Mouse (Mus musculus): ENCODE data around the gene Spata17.

Gene Spata17

DNA sequence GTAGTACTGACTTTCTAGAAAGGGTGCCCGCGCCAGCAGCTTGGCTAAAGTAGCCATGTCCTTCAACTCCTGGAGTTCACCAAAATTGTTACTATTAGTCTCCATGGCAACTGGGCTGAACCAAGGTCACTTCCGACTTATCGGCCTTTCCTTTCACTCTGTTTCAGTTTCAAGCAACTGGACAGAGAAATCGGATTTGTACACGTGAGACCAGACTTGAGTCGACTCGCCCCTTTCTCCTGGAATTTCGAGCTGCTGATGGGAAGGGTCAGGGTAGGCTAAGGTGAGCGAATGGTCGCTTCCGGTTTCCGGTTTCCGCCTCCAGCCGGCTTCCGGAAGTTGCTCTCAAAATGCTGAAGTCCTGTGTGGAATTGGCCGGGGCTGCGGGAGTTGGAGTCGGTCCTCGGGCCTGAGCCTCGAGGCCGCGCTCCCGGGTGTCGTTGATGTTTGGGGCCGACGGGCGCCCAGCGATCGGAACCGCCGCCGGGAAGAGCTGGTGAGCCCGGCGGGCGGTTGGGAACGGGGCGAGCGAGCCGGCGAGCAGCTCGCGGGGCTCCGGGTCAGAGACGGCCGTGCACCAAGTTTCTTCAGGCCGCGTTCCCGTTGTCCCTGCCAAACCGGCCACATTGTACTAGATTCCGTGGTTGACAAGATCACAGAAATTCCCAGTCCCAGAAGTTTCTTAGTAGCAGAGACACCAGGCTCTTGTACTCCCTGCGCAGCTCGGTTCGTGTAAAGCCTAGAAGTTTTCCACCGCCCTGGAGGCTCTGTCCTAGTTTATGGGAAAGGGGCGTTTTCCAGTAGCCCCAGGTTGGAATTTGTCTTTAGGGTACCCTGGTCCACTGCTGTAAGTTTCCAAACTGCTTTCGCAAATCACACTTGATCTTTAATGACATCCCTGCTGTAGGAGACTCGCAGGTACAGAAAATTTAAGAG lies at the start of gene Spata17, which contains the start of gene Gpatch2:
Gene Spata17 (minus strand): TSS at position 285 of the 936 bp plus-strand sequence.
Gene Gpatch2 (plus strand): TSS at position 328 of the 936 bp plus-strand sequence.
- in situ Hi-C loops (cut with MboI; ENCODE audit: unreplicated experiment in 2 of 2): loop anchor here in 1 of 2 experiments (25.0 kb wide), 2 partner anchors 503 to 1803 kb away; partner anchors contain the start of gene Tgfb2

DNA sequence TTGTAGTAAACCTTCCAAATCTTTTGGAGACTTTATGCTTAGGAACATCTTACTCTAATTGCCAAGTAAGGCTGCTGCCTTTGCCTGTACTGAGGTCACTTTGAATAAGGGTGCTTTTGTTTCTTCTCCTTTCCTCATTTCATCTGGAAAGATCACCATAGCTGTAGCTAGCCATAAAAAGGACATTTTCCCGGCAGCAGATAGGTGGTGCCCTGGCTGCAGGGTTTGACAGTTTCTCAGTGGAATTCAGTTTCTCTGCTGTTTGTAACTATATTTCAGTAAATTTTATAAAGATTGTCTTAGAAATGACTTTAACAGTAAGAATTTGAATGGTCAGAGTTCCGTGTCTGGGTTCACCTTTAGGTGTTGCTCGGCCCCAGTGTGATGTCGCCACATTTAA lies 43.5 kb upstream of the Spata17 start:
- in situ Hi-C loops (cut with MboI; ENCODE audit: unreplicated experiment in 2 of 2): no loop called here

DNA sequence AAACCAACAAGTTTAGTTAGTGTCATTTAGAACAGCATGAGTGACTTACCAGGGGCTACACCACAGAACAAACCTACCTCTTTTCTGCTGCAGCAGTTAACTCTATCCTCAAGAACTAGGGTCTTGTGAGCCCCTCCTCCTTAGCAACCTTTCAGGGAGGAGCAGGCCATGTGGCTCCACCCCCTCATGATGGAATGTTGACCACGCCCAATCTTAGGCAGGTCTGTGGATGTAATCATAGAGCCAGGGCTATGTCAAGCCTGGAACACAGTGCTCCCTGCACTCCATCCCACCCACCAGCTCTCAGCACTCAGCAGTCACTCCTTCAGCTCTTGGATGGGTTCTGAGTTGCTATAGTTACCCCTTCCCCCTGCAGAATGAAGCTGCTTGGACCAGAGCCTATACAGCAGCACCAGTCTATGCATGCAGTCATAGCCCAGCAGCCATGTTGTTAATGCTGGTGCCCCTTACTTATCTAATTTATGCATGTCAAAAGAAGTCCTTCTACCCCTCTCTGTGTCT lies 35.5 kb upstream of the Spata17 start:
- in situ Hi-C loops (cut with MboI; ENCODE audit: unreplicated experiment in 2 of 2): no loop called here

- in situ Hi-C loops (cut with MboI; ENCODE audit: unreplicated experiment in 2 of 2): loop anchor here in 1 of 2 experiments (25.0 kb wide), 1 partner anchor 482 kb away; no protein-coding TSS in a partner anchor
Measured at GRCm38 (mm10) chr1:187244734-187245133, 29.5 kb upstream of the Spata17 start.

DNA sequence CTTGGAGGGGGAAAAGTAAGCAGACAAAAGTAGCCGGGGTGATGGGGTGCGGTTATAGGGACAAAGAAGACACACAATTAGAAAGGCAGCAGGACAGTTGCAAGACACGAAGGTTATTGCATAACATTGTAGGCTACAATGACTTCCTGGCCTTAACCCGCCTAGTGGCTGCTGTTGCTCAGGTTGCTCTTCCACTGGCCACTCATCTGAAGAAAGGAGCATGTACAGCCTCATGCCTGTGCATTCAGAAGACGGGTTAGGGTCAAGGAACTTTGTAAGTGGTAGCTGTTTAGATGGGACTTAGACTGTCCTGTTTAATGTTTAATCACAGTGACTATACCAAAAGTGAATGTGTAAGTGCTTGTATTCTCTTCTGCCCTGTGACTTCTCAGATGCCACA lies 26.1 kb upstream of the Spata17 start:
- in situ Hi-C loops (cut with MboI; ENCODE audit: unreplicated experiment in 2 of 2): loop anchor here in 1 of 2 experiments (25.0 kb wide), 1 partner anchor 479 kb away; no protein-coding TSS in a partner anchor

DNA sequence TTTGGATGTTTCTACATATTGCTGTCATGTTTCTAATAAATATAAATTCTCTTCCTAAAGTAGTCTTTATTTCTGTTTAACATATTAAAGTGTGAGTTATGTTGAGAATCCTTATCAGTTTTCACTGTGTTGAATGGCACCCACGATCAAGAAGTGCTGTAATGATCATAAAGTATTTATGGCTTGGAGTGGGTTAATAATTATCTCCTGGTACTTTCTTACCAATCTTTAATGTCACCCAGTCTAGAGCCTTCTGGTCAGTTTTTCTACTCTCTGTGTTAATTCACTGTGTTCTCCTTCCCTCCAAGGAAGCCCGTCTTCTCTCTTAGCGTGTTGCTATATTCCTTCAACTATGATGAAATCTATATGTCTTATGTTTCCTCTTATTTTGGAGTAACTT lies 25.0 kb upstream of the Spata17 start:
- in situ Hi-C loops (cut with MboI; ENCODE audit: unreplicated experiment in 2 of 2): loop anchor here in 1 of 2 experiments (25.0 kb wide), 1 partner anchor 478 kb away; no protein-coding TSS in a partner anchor

GRCm38 (mm10) chr1:187238061-187238460 lies 22.8 kb upstream of the Spata17 start:
- in situ Hi-C loops (cut with MboI; ENCODE audit: unreplicated experiment in 2 of 2): loop anchor here in 1 of 2 experiments (25.0 kb wide), 1 partner anchor 476 kb away; no protein-coding TSS in a partner anchor

GRCm38 (mm10) chr1:187236296-187236695 lies 21.0 kb upstream of the Spata17 start:
- in situ Hi-C loops (cut with MboI; ENCODE audit: unreplicated experiment in 2 of 2): loop anchor here in 1 of 2 experiments (25.0 kb wide), 1 partner anchor 474 kb away; no protein-coding TSS in a partner anchor

GRCm38 (mm10) chr1:187235161-187235560 lies 19.9 kb upstream of the Spata17 start:
- in situ Hi-C loops (cut with MboI; ENCODE audit: unreplicated experiment in 2 of 2): loop anchor here in 1 of 2 experiments (25.0 kb wide), 1 partner anchor 473 kb away; no protein-coding TSS in a partner anchor

DNA sequence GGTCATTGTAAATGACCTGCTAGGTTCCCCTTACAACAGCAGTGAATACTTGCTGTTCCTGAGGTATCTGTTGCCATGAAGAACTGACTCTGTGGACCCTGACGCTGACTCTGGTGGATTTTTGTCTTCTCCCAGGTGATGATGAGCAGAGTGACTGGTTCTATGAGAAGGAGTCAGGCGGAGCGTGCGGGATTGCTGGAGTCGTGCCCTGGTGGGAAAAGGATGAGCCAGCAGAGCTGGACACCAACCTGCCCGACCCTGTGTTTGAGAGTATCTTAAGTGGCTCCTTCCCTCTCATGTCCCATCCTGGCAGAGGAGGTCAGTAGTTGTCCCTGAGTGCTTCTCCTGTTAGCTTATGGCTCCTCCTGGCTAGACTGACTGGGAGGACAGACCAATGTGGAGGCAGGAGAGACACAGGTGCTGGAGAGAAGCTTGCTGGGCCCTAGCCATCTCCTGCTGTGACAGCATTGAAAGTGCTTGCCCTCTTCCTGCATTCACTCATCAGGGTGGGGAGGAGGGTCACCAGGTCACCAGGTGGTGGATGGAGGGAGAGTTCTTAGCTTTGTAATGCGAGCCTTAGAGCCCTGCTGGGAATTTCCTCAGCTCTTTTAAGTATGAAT lies 17.8 kb upstream of the Spata17 start:
- in situ Hi-C loops (cut with MboI; ENCODE audit: unreplicated experiment in 2 of 2): loop anchor here in 1 of 2 experiments (25.0 kb wide), 1 partner anchor 471 kb away; no protein-coding TSS in a partner anchor

DNA sequence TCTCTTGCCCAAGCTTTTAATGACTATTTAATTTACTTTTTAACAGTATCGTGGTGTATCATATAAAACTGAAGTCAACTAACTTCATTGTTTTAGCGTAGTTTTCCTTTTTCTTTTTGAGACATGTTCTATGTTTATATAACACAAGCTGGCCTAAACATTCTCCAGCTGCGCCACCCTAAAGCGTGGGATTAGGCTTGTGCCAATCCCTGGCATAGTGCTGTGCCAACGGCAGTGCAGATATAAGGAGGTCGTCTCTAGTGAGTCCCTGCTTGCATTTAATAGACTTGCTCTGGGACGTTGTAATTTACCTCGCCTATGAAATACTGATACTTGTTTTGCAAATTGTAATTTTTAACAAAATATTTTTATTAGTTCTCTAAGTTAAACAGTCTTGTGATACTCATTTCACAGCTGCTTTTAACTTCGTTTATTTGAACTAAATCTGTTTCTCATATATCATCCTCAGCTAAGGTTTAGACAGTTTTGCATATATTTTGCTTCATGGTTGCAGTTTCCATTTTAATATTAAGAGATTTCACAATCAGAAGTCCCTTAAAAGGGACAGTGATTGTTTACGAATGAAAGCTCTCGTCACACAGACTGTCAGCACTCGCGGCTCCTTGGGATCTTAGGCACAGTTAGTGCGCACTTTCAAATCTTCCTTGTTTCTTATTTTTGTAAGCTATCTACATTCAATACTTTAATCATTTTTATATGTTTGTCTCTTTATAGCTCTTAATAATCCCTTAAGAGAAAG lies 17.1 kb upstream of the Spata17 start:
- in situ Hi-C loops (cut with MboI; ENCODE audit: unreplicated experiment in 2 of 2): loop anchor here in 1 of 2 experiments (25.0 kb wide), 1 partner anchor 470 kb away; no protein-coding TSS in a partner anchor

DNA sequence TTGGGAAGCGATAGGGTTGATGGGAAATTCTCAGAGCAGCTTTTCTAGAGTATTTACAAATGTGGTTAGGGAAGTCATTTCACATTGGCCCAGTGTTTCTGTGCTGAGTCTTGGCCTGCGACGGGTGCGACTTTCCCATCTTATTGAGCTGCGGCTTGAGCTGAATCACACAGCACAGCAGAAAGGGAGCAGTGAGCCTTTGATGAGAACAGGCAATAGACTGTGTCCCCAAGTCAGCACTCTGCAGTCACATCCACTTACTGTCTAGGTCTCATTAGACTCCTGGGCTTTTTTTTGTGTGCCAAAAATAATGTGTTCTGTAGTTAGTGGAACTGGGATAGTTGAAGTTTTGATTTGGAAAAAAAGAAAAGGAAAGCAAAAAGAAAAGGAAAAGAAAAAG lies 15.0 kb upstream of the Spata17 start:
- in situ Hi-C loops (cut with MboI; ENCODE audit: unreplicated experiment in 2 of 2): loop anchor here in 1 of 2 experiments (25.0 kb wide), 1 partner anchor 468 kb away; no protein-coding TSS in a partner anchor

DNA sequence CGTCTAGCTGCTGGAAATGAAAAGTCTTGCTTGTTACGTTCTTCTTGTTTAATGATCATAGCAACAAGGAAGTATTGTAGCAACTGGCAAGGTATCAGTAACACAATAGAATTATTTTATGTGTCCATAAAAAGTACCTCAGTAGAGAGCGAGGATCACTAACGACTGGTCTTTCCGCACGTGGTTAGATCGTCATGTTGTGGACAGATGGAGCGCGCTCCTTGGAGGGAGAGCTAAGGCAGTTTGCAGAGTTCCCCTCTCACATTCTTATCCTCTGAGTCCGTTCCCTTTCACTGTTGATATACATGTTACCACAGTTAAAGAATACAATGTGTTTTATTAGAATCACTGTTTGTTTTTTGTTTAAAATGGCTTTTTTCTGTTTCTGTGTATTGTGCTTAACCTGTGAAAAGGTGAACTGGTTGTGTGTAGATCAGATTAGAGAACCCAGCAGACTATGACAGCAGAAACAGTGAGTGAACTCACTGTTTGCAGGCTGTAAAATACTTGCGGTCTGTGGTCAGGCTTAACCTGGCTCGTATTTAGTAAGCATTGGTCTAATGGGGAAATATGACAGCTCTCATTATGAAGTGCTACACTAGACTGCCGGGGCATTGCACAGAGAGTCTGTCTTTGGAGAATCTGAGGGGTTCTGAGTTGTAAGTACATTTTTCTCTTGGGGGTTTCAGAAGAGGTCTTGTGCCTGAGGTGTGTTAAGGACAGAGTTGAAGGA lies 13.3 kb upstream of the Spata17 start:
- in situ Hi-C loops (cut with MboI; ENCODE audit: unreplicated experiment in 2 of 2): loop anchor here in 1 of 2 experiments (25.0 kb wide), 1 partner anchor 466 kb away; no protein-coding TSS in a partner anchor

GRCm38 (mm10) chr1:187226328-187227025 lies 11.2 kb upstream of the Spata17 start:
- in situ Hi-C loops (cut with MboI; ENCODE audit: unreplicated experiment in 2 of 2): loop anchor here in 1 of 2 experiments (25.0 kb wide), 1 partner anchor 464 kb away; no protein-coding TSS in a partner anchor

- in situ Hi-C loops (cut with MboI; ENCODE audit: unreplicated experiment in 2 of 2): loop anchor here in 1 of 2 experiments (25.0 kb wide), 2 partner anchors 508 to 1808 kb away; partner anchors contain the start of gene Tgfb2
Measured at GRCm38 (mm10) chr1:187220756-187221155, 5.5 kb upstream of the Spata17 start.

DNA sequence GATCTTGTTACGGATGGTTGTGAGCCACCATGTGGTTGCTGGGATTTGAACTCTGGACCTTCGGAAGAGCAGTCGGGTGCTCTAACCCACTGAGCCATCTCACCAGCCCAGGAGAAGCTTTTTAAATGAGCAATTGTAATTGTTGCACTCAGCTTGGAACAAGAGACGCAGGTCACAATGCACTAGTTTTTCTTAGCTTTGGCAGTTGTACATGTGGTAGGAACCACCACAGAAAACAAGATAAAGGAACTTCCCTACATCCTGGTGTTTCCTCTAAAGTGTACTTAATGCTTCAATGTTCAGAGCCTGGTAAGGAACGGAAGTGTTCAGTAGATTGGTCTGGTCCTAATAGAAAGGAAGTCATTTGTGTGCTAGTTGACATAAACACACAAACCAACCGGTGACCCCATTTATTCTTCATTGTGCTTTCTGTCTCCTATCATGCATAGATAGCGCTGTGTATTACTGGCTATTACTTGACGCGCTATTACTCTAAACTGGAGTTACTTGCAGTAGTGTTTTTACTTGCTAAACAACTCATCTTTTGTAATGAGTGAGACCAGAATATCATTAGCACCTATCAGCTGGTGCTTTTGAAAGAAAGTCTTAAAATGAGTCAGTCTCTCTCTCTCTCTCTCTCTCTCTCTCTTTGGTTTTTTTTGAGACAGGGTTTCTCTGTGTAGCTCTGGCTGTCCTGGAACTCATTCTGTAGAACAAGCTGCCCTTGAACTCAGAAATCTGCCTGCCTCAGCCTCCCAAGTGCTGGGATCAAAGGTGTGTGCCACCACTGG lies 1.6 kb upstream of the Spata17 start:
- in situ Hi-C loops (cut with MboI; ENCODE audit: unreplicated experiment in 2 of 2): loop anchor here in 1 of 2 experiments (25.0 kb wide), 2 partner anchors 505 to 1805 kb away; partner anchors contain the start of gene Tgfb2

- in situ Hi-C loops (cut with MboI; ENCODE audit: unreplicated experiment in 2 of 2): loop anchor here in 1 of 2 experiments (25.0 kb wide), 2 partner anchors 498 to 1798 kb away; partner anchors contain the start of gene Tgfb2
Measured at GRCm38 (mm10) chr1:187210736-187211135, 4.5 kb downstream of the Spata17 start.
